Mouse (Mus musculus) E14TG2a.4 (cell line): ENCODE measurements around the gene Rnf39.

Experiments used
- CTCF ChIP-seq: conservative IDR thresholded peaks from 2 replicates; pipeline ENCODE4 v1.5.1; 2014; ENCODE audit warnings: low read length
- NANOG ChIP-seq: IDR thresholded peaks from 2 replicates; pipeline ENCODE4 v1.6.1; 2014; ENCODE audit warnings: borderline replicate concordance, low read length, mixed read lengths
- POU5F1 ChIP-seq: IDR thresholded peaks from 2 replicates; pipeline ENCODE4 v1.6.1; 2014; ENCODE audit warnings: low read length, borderline replicate concordance

GRCm38 (mm10) chr17:36947051-36947819 lies 4.5 kb downstream of the Rnf39 start:
- no peak for TF ChIP-seq CTCF
- TF ChIP-seq NANOG: no peak
- TF ChIP-seq POU5F1: no peak
